Mouse (Mus musculus) gastrocnemius, postnatal 36 days (tissue): Measurements from ENCODE around the gene 1700067K01Rik. TPM values are rescaled to one million over a fixed set of nuclear protein-coding genes. Genes with fewer than 3 reads are reported as not detected.

Experiments used
- DNase-seq, 2 experiments: peaks; one replicate each; pipeline ENCODE4 v3.0.0; 2022
- intact Hi-C: fragments of 180-260 bp; cut with DNase I; formaldehyde crosslinking; loops from one replicate; pipeline ENCODE4 v1.15.1; 2025
- long read RNA-seq, 2 experiments: library from polyadenylated mRNA; stranded (forward); transcript quantifications; one replicate each; pipeline ENCODE4 v2.0.0; 2021
- total RNA-seq, 2 experiments: library from RNA; stranded (reverse); gene quantifications; 2 replicates each; pipeline ENCODE4 v1.2.3; 2021

1700067K01Rik gene
- under 1 TPM in 1 of 2 experiments, not detected in 1; 0.48 TPM for total RNA-seq
- long read RNA-seq, experiment 1 = 0 reads
- long read RNA-seq, experiment 2, partial matches to known transcripts = 0 of 2 reads
- long read RNA-seq, experiment 2, other reads (novel, unspliced or antisense) = 2 of 2 reads

- intact Hi-C loops = no loop called here
- no peak for DNase-seq
Measured at GRCm38 (mm10) chr8:84001281-84002000, at the start of gene 1700067K01Rik. TSS of gene 1700067K01Rik (plus strand) at chr8:84001502.

GRCm38 (mm10) chr8:83954749-83955105, 46.6 kb upstream of the 1700067K01Rik start:
- DNase-seq = no peak
- intact Hi-C loops = loop anchor here (5.0 to 10.0 kb wide), 3 partner anchors 57 to 292 kb away; no protein-coding TSS in a partner anchor

GRCm38 (mm10) chr8:83955106-83955957, 46.0 kb upstream of the 1700067K01Rik start, which contains the start of the genes Gm10644 and Asf1b:
TSS of gene Gm10644 (minus strand) at chr8:83955205.
TSS of gene Asf1b (plus strand) at chr8:83955507.
- DNase-seq = peak; percentile 92 to 97

GRCm38 (mm10) chr8:83955958-83956218, 45.4 kb upstream of the 1700067K01Rik start:
- intact Hi-C loops = loop anchor here (5.0 to 10.0 kb wide), 3 partner anchors 59 to 294 kb away; no protein-coding TSS in a partner anchor

More at GRCm38 (mm10) chr8:83955106-83955957, 46.0 kb upstream of the 1700067K01Rik start, which contains the start of the genes Gm10644 and Asf1b:
- intact Hi-C loops = loop anchor here (5.0 to 10.0 kb wide), 3 partner anchors 58 to 293 kb away; no protein-coding TSS in a partner anchor

GRCm38 (mm10) chr8:83956789-83957188, 44.5 kb upstream of the 1700067K01Rik start:
- no peak for DNase-seq
- intact Hi-C loops = loop anchor here (5.0 to 10.0 kb wide), 3 partner anchors 59 to 294 kb away; no protein-coding TSS in a partner anchor

More at GRCm38 (mm10) chr8:83955958-83956218, 45.4 kb upstream of the 1700067K01Rik start:
- no peak for DNase-seq

- intact Hi-C loops = no loop called here
Measured at GRCm38 (mm10) chr8:83964015-83964765, 37.1 kb upstream of the 1700067K01Rik start.

GRCm38 (mm10) chr8:83967701-83968100, 33.6 kb upstream of the 1700067K01Rik start:
- intact Hi-C loops = no loop called here

More at GRCm38 (mm10) chr8:83964015-83964765, 37.1 kb upstream of the 1700067K01Rik start:
- no peak for DNase-seq

GRCm38 (mm10) chr8:83971121-83971520, 30.2 kb upstream of the 1700067K01Rik start:
- intact Hi-C loops = no loop called here
- DNase-seq = no peak

More at GRCm38 (mm10) chr8:83967701-83968100, 33.6 kb upstream of the 1700067K01Rik start:
- no peak for DNase-seq

- no peak for DNase-seq
- intact Hi-C loops = no loop called here
Measured at GRCm38 (mm10) chr8:83971661-83972060, 29.6 kb upstream of the 1700067K01Rik start.

GRCm38 (mm10) chr8:83972150-83973120, 28.9 kb upstream of the 1700067K01Rik start, which contains the start of gene Prkaca:
TSS of gene Prkaca (plus strand) at chr8:83972993.
- peak; percentile 92 to 98 for DNase-seq
- intact Hi-C loops = no loop called here

- no peak for DNase-seq
- intact Hi-C loops = no loop called here
Measured at GRCm38 (mm10) chr8:83973161-83974031, 27.9 kb upstream of the 1700067K01Rik start.

- no peak for DNase-seq
- intact Hi-C loops = no loop called here
Measured at GRCm38 (mm10) chr8:83974521-83974920, 26.8 kb upstream of the 1700067K01Rik start.

- intact Hi-C loops = no loop called here
- no peak for DNase-seq
Measured at GRCm38 (mm10) chr8:83976101-83976630, 25.1 kb upstream of the 1700067K01Rik start.

GRCm38 (mm10) chr8:83976779-83977350, 24.4 kb upstream of the 1700067K01Rik start:
- intact Hi-C loops = no loop called here
- DNase-seq = no peak

GRCm38 (mm10) chr8:83977646-83978045, 23.7 kb upstream of the 1700067K01Rik start:
- DNase-seq = no peak

GRCm38 (mm10) chr8:83978200-83978599, 23.1 kb upstream of the 1700067K01Rik start:
- DNase-seq = no peak
- intact Hi-C loops = no loop called here

More at GRCm38 (mm10) chr8:83977646-83978045, 23.7 kb upstream of the 1700067K01Rik start:
- intact Hi-C loops = no loop called here

GRCm38 (mm10) chr8:83980250-83980649, 21.1 kb upstream of the 1700067K01Rik start:
- intact Hi-C loops = no loop called here
- peak in 1 of 2 experiments; percentile 50 for DNase-seq
